Mouse (Mus musculus) adrenal gland, adult 8-10 months (tissue): ENCODE results near the gene Spats2l. TPM values are rescaled to one million over a fixed set of nuclear protein-coding genes. Genes with fewer than 3 reads are reported as not detected.

Experiments
- DNase-seq: peaks from one replicate; pipeline ENCODE4 v3.0.0; 2022
- total RNA-seq, 4 experiments: library from RNA; stranded (reverse); gene quantifications; 2 replicates each; pipeline ENCODE4 v1.2.4; 2022

Gene Spats2l
- 1 to 10 TPM; 3.6 to 4.7 (median 4.1) TPM for total RNA-seq

DNA sequence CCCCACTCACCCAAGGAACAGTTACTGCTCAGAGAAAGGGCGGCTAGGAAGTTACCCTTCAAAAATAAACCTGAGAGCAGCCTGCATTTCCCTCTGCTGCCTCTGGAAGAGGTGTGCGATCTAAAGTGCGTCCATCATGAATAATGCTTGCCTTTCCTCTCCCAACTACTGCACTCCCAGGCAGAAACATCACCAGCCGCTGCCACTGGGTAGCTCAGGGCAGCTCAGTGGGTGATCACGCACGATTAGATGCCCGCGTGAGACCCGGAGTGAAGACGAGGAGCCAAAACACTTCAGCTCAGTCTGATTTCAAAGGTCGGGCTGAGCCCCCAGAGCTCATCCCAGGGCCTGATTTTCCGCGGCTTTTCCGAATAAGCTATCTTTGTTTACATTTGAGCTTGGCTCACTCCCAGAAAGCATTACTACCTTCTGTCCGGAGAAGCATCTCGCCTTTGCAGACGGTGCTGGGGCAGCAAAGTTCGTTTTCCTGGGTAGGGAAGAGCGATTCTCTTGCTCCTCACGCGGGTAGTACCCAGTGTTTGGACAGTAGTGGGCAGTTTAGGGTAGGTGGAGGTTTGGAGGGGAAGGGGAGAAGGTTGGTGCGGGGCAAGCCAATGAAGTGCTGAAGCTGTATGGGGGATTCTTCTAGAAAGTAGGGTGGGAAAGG lies at the start of gene Spats2l:
TSS of gene Spats2l (plus strand) at position 162 of the 667 bp plus-strand sequence.
- no peak for DNase-seq

DNA sequence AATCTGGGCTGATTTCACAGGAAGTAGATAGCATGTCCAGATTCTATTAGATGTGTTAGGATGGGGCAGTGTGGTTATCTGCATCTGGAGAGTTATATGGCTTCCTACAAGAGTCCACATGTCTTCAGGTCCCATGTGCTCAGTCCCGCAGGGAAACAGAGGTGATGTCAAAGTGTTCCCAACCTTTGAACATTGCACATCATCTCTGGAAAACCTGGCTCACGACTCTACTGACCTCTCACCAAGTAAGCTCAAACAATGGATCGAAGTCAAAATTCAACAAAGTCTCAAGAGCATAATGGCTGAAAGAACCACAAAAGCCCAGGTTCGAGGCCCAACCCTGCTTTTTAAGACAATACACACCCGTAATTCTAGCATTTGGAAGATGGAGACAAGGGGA lies 48.7 kb upstream of the Spats2l start:
- DNase-seq, result no peak

DNA sequence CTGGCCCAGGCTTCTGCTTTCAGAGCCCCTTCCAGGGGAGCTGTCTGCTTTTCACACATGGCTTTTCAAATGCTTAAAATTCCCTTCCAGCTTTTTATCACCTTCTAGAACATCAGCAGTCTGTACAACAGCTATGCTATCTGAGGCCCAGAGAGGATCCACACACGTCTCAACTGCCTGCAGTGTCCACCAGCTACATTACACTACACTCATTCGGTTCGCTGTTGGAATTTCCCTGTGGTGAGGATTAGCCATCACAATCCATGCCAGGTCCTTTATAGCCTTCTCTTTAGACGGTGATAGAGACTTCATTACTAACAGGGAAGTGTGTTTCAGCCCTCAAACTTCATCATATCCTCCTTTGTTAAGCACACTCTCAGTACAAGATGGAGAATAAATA lies 38.1 kb upstream of the Spats2l start:
- no peak for DNase-seq

DNA sequence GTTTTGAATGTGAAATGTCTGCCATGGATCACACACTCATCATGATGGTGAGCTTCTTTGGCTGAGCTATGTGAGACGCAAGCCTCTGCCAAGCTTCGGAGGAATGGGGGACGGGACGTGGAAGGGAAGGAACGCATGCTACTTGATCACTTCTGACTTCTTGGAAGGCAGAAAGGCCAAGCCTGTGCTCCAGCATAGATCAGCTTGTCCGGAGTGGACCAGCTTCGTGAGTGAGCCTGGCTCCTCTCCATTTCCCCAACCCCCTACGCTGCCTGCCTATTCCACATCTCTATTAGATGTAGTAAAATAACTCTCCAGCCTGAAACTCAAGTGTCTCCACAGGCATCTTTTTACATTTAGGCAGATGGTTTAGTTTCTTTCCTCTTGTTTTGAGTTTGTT lies 32.2 kb upstream of the Spats2l start:
- no peak for DNase-seq

DNA sequence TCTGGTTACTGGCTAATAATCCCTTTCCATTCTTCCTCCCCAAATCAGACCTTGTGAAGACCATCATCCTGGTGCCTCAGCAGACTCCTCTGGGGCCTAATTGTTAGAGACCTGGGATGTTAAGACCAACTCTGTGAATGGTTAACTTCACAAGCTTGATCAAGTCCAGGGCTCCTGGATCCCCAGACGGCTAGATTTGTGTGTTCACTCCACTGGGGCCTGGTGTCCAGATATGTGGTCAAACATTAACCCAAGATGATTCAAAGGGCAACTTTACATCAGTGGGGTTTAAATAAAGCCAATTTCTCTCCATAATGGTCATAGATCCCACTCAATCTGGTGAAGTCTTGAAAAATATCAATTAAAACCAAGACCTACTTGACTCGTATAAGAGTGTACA lies 31.7 kb upstream of the Spats2l start:
- no peak for DNase-seq

DNA sequence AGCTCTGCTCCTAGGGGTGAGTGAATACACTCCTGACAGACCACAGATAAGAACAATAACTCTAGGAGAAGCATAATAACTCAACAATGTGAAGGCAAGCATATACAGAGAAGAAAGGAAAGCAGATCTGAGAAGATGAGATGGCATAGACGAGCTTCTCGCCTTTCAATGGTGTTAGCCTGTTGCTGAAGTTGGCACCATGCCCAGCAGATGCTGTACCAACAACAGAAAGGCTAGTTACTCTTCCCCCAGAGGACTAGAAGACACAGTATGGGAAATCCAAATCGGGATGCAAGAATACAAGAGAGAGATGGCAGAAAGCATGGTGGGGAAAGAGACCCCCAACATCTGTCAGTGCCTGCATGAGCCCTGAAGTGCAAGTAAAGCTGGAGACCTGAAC lies 22.2 kb upstream of the Spats2l start:
- DNase-seq, result no peak

DNA sequence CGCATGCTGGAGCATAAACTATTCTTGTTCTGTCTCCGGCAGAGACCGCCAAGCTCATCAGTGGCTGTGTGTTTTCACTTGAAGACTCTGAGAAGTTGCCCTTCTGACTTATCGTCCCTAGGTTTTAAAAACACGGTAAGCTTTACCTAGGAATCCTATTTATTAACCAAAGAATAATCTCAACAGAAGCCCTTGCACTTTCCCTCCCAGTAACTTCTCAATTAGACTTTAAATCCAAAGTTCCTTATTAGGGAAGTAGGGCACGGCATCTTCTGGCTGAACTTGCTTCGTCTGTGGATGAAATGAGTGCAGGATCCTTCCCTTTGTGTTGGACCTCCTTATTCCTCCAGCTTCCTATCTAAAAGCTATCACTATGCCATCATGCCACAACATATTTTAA lies 7.6 kb upstream of the Spats2l start:
- DNase-seq, result no peak

DNA sequence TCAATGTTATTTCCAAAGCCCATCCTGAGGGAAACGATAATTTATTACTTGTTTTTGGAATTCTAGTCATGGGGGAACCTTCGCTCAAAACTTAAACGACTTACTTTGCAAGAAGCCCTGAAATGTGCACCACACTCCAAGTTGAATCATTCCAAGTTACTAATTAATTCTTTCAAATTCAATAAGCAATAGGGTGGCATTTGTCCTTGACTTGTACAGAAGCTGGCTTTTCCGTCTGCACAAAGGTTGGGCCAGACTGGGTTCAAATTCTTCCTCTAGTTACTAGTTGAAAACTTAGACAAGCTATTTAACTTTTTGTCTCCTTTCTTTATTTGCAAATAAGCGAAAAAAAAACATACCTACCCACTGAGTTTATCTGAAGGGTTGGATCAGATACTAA lies 636 bp upstream of the Spats2l start:
- DNase-seq, result no peak

DNA sequence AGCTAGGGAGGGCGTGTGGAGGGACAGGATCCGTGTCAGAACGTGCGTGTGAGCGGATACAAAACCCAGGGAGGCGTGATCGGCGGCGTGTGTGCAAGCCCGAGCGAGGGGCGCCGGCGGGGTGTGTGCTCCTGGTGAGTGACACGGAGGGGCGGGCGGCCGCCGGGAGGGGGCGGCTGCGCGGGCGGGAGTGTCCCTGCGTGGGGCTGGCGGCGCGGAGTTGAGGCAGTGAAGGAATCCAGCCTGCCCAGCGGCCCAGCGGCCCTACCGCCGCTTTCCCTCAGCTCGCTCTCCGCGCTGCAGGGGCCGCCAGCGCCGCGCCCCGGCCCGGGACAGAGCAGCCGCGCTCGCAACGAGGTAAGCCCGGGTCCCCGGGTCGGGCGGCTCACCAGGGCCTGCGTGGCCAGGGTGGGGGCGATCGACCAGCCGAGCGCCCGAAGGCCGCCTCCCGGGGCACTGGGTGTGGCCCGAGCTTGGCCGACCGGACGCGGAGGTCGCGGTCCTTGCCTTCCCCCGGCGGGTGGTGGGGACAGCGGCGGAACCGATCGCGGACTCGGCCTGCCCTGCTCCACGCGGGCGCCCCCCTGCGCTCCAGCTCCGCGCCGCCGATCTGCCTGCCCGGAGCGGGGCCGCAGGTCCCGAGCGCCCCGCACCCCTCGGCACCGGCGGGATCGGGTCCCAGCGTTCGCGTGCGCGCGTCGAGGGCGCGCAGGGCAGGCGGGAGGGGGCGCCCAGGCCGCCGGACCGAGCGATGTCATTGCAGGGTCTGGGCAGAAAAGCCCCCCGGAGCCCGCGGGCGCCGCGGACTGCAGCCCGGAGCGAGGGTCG lies 920 bp downstream of the Spats2l start:
- DNase-seq, result peak; percentile 10

DNA sequence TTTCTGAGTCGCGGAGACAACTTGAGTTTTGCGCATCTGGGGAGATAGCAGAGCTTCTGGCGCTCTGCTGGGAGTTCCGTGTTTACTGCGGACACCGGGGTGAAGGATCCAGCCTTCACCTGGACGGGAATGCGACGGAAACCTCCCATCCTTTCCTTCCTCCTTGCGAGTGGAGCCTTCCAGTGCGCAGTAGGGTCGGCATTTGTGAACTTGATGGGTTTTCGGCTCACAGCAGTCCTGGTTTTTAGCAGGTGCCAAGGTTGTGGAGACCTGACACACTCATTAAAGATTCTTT lies 1.5 kb downstream of the Spats2l start:
- no peak for DNase-seq

DNA sequence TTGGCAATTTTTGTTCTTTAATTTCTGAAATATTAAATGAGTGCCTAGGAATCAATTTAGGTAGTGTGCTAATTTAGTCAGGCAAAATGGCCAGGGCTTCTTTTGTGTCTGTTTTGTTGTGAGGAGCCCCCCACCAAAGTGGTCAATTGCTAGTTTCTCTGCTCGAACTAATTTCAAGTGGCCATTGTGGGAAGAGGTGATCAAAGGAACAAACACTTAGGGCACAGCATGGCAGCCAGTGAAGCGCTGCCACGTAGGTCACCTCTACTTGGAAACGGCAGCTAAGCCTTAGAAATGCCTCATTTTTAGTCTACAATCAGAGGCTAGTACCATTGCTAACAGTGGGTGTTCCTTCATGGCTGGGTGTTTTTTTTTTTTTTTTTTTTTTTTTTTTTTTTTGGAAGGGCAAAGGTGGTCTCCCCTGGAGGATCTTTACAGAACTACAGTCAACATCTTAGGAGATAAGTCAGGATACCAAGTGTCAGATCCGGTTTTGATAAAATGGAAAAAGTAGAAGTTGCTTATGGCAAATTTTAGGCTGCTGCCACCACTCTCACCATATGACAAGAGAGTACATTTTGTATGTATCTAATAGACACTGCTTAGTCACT lies 2.8 kb downstream of the Spats2l start:
- DNase-seq, result no peak

DNA sequence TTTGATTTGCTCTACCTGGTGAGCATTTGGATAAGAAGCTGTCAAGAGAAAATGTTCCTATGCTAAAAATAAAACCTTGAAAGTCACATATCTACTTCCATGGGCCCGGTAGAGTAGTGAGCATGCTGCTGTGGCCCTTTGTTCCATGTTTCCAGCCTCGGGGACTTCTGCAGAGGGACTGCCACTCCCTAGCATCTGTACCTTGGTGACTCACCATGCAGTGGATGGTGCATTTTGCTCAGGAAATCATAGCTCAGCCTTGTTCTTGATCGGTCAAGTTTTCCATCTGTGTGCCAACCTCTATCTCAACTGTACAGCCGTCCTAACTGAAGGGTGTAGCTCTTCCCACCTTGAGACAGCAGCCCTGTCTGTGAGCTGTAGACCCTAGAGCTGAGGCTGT lies 10.3 kb downstream of the Spats2l start:
- DNase-seq, result no peak

DNA sequence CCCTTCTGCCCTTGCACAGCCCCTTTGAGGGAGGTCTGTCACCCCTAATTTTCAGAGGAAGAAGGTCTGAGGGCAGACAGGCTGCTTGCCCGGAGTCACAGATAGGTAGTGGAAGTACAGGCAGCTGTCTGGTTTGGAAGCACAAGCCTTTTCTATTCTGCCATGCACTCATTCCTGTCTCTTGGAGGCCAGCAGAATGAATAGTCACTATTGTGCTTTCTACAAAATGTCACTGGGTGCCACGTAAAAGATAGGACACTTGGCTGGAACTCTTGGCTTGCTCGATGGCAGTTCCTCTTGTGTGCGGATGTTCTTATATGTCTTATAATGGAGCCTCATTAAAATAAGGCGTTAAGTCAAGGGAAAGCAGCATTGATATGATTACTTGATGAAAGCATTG lies 15.9 kb downstream of the Spats2l start:
- DNase-seq, result no peak

DNA sequence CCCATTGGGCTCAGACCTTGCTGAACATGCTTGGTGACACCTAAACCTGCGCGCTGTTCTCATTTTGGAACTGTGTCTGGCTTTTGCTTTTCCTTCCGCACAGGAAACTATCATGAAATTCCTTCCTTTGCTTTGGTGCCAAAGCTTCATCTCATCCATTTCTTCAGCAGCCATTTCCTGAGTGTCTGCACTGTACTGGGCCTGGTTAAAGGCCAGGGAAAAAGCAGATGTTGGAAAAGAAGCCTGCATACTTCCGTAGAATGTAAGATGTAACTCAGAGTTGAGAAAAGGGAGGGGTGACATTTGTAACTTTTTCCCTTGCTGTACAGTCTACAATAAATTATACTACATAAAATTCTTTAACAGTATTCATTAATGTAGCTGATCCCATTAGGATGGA lies 18.2 kb downstream of the Spats2l start:
- no peak for DNase-seq

DNA sequence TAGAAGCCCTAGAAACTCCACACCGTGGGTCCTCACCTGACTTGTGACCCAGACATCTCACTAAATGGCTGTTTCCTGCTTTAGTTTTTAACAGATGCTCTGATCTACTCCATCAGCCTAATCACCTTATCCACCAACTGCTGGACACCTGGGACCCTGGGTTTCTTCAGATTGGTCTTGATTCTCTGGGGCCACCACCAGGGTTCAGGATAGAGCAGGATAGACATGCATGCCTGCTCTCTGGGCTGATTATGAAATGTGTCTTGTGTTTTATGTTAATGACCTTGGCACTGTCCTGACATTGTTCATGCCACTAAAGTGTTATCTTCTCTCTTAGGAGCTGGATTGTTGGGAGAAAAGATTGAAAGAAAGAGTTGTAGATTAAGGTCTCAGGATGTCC lies 21.9 kb downstream of the Spats2l start:
- DNase-seq, result no peak

DNA sequence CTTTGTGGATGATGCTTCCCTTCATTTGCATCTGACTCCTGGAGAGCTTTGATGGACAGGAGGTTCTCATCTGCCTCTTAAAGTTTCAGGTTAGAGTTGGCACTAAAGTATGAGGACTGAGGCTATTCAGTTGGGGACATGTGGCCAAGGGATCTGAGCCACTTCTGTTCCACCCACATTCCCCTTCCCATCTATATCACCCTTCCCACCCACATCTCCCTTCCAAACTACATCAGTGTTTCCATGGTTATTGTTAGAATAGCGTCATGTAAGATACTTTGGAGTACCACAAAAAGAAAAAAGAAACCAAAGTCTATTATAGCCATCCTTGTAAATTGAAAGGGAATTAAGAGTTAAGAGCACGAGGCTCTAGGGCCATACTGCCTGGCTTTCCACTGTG lies 25.4 kb downstream of the Spats2l start:
- no peak for DNase-seq

DNA sequence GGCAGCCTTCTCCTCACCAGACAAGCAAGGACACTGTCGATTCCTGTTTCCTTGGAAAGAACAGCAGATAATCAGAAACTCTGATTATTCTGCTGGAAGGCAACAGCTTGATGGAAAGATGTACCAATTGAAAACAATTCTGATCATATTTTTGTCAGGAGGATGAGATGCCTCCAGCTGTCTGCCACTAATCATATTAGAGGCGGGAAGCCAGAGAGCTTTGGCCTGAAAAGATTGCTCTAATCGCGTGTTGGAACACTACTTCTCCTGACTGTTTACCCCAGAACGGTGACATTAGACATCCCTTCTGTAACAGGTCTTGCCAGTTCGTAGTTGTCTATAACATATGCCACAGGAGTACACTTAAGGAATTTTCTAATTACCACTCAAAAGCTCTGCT lies 26.9 kb downstream of the Spats2l start:
- no peak for DNase-seq

DNA sequence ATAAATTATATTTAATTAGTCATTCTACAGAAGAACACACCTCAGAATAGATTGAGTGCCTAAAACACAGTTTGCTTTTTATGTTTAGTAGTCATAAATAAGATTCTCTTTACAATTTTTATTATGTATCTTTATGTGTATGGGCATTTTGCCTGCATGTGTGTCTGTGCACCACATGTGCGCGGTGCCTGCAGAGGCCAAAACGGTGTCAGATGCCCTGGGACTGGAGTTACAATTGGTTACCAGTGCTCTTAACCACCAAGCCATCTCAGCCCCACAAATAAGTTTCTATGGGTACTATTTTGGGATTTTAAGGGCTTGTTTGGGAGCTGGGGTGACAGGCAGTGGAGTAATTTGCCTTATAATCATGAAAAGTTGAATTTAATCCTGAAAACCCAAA lies 32.2 kb downstream of the Spats2l start:
- DNase-seq, result no peak

DNA sequence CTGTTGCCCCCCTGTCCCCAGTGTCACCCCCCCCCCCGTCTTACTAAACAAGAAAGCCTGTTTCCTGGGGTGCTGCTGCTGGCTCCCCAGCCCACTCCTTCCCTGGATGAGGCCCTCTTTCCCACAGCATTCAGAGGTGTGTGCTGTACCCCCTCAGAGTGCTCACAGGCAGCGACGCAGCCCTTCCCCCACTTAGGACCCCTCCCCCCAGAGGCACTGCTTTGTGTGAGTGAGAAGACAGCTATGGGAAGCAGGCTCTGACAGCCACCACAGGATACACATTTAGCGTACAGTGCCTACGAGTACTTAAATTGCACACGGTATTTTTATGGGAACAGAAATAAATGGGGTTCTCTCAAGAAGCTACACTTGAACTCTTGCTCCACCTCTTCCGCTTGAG lies 33.9 kb downstream of the Spats2l start:
- DNase-seq, result no peak

DNA sequence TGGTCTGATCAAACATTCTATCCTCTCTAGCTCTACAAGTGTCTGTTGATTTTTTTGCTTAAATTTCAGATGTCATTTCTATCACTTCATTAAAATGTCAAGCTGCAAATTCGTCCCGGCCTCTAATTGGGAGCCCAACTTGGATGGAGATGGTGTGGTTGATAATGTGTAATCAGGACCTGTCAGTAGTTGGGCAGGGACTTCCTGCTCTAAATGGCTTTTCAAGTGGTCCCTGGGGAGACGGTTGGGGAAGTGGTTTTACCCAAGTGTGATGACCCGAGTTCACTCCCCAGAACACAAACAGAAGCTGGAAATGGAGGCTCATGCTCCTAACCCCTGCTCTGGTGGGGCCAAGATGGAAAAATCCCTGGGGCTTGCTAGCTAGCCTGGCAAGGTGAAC lies 36.3 kb downstream of the Spats2l start:
- no peak for DNase-seq

DNA sequence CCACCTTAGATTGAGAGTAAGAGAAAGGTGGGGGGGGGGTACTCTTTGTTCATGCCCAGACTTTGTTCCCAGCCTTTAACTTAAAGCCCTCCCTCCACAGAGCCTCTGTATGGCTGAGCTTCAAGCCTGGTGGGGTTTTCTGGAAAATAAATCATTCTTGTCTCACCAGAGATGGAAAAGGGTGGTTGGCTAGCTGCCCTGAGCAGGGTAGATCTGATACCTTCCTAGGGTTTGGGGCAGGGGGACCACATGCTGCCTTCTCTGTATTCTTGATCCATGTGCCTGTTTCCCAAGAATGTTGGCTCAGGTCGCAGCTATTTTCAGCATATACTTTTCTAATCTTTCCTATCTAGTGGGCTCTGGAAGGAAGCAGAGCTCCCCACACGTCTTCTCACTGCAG lies 43.1 kb downstream of the Spats2l start:
- DNase-seq, result no peak

DNA sequence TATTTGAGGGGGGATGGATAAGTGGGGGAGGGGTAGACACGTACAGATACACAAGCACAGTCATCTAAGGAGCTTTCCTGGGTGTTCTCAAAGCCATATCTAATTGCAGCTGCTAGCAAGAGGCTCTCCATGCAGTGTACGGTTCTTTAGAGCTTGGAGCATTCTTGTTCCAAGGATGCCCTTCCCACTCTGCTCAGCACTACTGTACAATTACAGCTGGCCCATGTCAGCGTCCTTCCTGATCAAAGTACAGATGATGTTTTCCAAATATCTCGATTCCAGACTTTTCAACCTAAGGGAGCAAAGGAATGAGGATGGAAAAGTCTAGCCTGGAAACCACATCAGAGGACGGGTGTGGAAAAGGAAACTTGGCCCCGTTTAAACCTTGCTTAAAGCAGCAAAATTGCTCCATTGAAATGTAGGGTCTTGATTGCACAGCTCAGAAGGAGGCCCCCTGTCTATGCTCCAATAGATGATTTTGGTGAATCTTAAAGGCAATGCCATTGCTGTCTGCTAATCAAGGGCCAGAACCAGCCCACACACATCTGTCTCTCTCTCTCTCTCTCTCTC lies 46.6 kb downstream of the Spats2l start:
- no peak for DNase-seq

DNA sequence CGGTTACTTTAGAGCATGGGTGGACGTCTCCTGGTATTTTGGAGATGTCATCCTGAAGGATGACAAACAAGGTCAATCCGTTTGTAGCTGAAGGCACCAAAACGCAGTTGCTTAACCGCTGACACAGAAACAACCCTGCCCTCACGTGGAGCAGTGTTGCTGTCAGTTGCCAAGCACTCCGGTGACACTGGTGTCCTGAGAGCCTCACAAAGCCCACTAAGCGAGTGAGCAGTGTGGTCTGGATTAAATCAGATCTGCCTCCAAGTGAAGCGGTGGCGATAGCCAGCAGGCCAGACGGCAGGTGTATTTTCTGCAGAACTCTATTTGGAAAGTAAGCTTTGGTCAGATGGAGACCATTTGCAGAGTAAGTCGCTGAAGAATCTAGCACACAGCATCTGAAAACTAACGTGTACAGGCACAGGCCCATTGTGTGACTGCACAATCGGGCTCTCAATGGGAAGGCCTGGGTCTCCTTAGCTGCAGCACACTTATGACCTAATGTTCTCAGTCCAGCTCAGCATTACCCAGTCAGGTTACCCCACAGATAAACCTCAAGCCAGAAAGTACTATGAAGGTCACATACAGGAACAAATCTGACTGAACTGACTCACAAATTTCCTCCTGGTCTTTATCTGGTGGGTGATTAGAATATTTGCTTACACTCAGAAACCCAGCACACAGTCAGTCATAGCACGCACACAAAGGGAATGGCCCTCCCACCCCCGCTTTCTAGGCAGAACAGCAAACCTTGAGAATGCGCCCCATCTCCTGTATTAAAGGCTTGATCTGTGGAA lies 51.2 kb downstream of the Spats2l start:
- DNase-seq, result peak; percentile 17
